Mouse (Mus musculus): Measurements from ENCODE around the gene Ndrg2.

DNA sequence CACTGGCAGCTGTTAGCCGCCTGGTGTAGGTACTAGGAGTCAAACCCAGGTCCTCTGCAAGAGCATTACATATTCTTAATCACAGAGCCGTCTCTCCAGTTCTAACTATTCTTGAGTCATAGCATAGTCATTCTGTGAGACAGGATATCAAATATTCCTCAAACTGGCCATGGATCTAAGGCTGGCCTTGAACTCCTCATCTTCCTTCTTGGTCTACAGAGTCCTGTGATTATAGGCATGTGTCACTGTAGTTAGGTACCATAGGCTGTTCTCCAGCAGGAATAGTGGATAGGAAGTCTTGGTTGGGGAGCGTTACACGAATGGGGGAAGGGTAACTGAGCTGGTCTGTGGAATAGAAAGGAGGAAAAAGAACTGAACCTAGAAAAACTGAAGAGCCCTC, 2.6 kb upstream of the Ndrg2 start:
- TF ChIP-seq GATA1 (IDR thresholded peaks at IDR 0.05; ENCODE audit: low read length) (no peak), TAL1 (IDR thresholded peaks at IDR 0.05; ENCODE audit: low read length) (no peak)
